Mouse (Mus musculus): ENCODE results near the gene Coq8b. TPM values are rescaled to one million over a fixed set of nuclear protein-coding genes. Genes with fewer than 3 reads are reported as not detected.

Coq8b gene
- polyA plus RNA-seq, 1 experiment from 2014 or later = 20.8 TPM

DNA sequence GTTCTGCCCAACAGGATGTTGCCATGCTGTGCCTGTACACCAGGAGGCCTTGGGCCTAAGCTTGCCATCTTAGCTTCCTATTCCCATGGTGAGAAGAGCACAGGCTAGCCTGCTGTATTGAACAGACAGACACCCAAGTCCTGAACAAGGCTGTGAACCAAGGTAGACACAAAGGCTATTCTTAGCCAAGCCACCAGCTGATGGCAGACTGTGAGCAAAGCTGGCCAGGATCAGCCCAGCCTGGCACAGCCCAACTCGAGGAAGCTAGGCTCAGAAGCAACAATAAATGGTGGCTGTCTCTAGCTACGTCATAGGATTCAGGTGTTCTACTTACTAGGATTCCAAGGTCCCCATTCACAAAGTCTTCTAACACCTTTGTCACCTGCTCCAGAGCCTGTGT, 20.2 kb upstream of the Coq8b start:
- H3K4me2 ChIP-seq (ENCODE audit: low read length) = no peak overlapping the region
- ATAC-seq (replicated peaks; ENCODE audit: low FRiP score, low read depth) (no peak), DNase-seq (ENCODE audit: low spot score) (no peak)
- no peaks in the 10 kb centered on the region for H3K27me3 ChIP-seq (ENCODE audit: insufficient read depth, low read length)
- 82% methylated on average over 2 of the region's 2 CpGs for WGBS
- no peak for TF ChIP-seq CTCF (IDR thresholded peaks at IDR 0.05; ENCODE audit: low read depth)
- H3K9me3 ChIP-seq (replicated peaks; ENCODE audit: low read length) = no peaks in the 10 kb centered on the region
- no peak overlapping the region for H3K9ac ChIP-seq (ENCODE audit: low read depth, low read length)
- no peaks in the 10 kb centered on the region for H3K4me1 ChIP-seq (replicated peaks; ENCODE audit: insufficient read depth, low read length)
- no peak overlapping the region for H3K4me3 ChIP-seq (replicated peaks; ENCODE audit: low read depth, low read length)
- H3K36me3 ChIP-seq (ENCODE audit: insufficient read depth, low read length) = peaks cover 60% of the 10 kb centered on the region
- no peak overlapping the region for H3K27ac ChIP-seq

- Histone ChIP-seq H3K4me3 (replicated peaks; ENCODE audit: low read depth, low read length) (no peak overlapping the region), H3K27me3 (ENCODE audit: insufficient read depth, low read length) (no peaks in the 10 kb centered on the region), H3K27ac (no peak overlapping the region), H3K9ac (ENCODE audit: low read depth, low read length) (no peak overlapping the region), H3K36me3 (ENCODE audit: insufficient read depth, low read length) (peaks cover 24% of the 10 kb centered on the region; the same call in 1 of the 2 replicates), H3K4me2 (ENCODE audit: low read length) (no peak overlapping the region), H3K9me3 (replicated peaks; ENCODE audit: low read length) (no peaks in the 10 kb centered on the region), H3K4me1 (replicated peaks; ENCODE audit: insufficient read depth, low read length) (0 out of 2 replicates have a peak, but pooled peaks cover 1% of the 10 kb centered on the region)
- ATAC-seq (replicated peaks; ENCODE audit: low FRiP score, low read depth) (no peak), DNase-seq (ENCODE audit: low spot score) (no peak)
- WGBS = 71% methylated on average over 7 of the region's 7 CpGs
- TF ChIP-seq CTCF (IDR thresholded peaks at IDR 0.05; ENCODE audit: low read depth) = no peak
These were observed 14.2 kb upstream of the Coq8b start for GRCm38 (mm10) chr7:27218586-27218985.

DNA sequence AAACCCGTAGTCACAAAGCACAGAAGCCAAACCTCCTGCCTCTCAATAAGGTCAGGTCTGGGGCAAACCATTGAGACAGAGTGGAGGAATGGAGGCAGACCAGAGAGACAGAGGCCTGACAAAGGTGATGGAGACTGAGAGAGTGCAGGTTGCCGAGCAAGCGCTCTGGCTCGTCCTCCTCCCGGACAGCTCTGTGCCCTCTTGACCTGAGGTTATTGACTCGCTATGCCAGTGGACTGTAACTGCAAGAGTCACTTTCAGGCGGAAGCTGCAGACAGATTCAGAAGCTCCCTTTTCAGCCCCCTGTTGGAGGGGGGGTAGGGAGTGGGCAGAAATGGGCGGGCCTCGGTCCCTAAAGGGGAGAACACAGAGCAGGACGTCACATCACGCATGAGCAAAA, 12.9 kb upstream of the Coq8b start:
- Histone ChIP-seq H3K9ac (ENCODE audit: low read depth, low read length) (no peak overlapping the region), H3K4me2 (ENCODE audit: low read length) (no peak overlapping the region), H3K9me3 (replicated peaks; ENCODE audit: low read length) (no peaks in the 10 kb centered on the region), H3K4me3 (replicated peaks; ENCODE audit: low read depth, low read length) (no peak overlapping the region), H3K4me1 (replicated peaks; ENCODE audit: insufficient read depth, low read length) (peaks cover 4% of the 10 kb centered on the region; the same call in 1 of the 2 replicates), H3K27me3 (ENCODE audit: insufficient read depth, low read length) (no peaks in the 10 kb centered on the region), H3K36me3 (ENCODE audit: insufficient read depth, low read length) (peaks cover 14% of the 10 kb centered on the region; the same call in 1 of the 2 replicates), H3K27ac (no peak overlapping the region)
- TF ChIP-seq CTCF (IDR thresholded peaks at IDR 0.05; ENCODE audit: low read depth) = no peak
- ATAC-seq (replicated peaks; ENCODE audit: low FRiP score, low read depth) (no peak), DNase-seq (ENCODE audit: low spot score) (no peak)
- 62% methylated on average over 11 of the region's 11 CpGs for WGBS

DNA sequence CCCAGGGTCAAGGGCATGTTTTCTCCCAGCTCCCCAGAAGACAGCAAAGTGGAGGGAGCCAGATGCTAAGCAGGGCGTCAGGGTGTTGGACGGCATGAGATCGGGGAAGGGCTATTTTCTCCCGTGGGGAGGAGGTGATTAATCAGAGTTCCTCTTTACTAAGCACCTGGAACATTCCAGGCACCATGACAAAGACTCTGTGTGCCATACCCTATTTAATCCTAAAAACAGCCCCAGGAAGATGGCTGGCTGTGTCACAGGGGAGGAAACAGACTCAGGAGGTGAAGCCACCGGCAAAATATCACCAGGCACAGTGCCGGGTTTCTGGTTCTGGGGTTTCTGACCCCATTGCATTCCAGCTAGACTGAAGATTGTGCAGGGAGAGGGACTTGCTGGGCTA, 10.9 kb upstream of the Coq8b start:
- Histone ChIP-seq H3K36me3 (ENCODE audit: insufficient read depth, low read length) (peaks cover 4% of the 10 kb centered on the region; the same call in 1 of the 2 replicates), H3K9me3 (replicated peaks; ENCODE audit: low read length) (no peaks in the 10 kb centered on the region), H3K9ac (ENCODE audit: low read depth, low read length) (no peak overlapping the region), H3K4me1 (replicated peaks; ENCODE audit: insufficient read depth, low read length) (peaks cover 15% of the 10 kb centered on the region), H3K27me3 (ENCODE audit: insufficient read depth, low read length) (no peaks in the 10 kb centered on the region), H3K4me3 (replicated peaks; ENCODE audit: low read depth, low read length) (no peak overlapping the region), H3K27ac (no peak overlapping the region), H3K4me2 (ENCODE audit: low read length) (no peak overlapping the region)
- DNase-seq (ENCODE audit: low spot score) (no peak), ATAC-seq (replicated peaks; ENCODE audit: low FRiP score, low read depth) (no peak)
- TF ChIP-seq CTCF (IDR thresholded peaks at IDR 0.05; ENCODE audit: low read depth) = no peak
- 54% methylated on average over 6 of the region's 6 CpGs for WGBS

DNA sequence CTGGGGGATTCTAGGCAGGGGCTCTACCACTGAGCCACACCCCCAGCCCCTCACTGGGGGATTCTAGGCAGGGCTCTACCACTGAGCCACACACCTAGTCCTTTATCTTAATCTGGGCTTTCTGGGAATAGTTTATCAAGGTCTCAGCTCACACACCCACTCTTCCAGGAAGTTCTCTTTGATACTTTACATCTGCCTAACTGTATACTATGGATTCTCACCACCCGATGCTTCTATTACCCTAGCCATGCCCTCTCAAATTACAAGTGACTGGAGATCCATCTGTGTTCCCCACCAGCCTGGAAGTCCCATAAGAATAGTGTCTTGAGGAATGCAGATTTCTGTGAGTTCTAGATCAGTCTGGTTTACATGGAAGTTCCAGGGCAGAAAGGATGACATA, 10.3 kb upstream of the Coq8b start:
- no peak for DNase-seq (ENCODE audit: low spot score)
- no peaks in the 10 kb centered on the region for H3K9me3 ChIP-seq (replicated peaks; ENCODE audit: low read length)
- H3K27me3 ChIP-seq (ENCODE audit: insufficient read depth, low read length) = no peaks in the 10 kb centered on the region
- no peak overlapping the region for H3K4me3 ChIP-seq (replicated peaks; ENCODE audit: low read depth, low read length)
- H3K36me3 ChIP-seq (ENCODE audit: insufficient read depth, low read length) = no peaks in the 10 kb centered on the region
- 54% methylated on average over 1 of the region's 1 CpGs for WGBS
- H3K9ac ChIP-seq (ENCODE audit: low read depth, low read length) = no peak overlapping the region
- no peak overlapping the region for H3K4me2 ChIP-seq (ENCODE audit: low read length)
- H3K27ac ChIP-seq = no peak overlapping the region
- no peak for ATAC-seq (replicated peaks; ENCODE audit: low FRiP score, low read depth)
- H3K4me1 ChIP-seq (replicated peaks; ENCODE audit: insufficient read depth, low read length) = peaks cover 21% of the 10 kb centered on the region
- no peak for TF ChIP-seq CTCF (IDR thresholded peaks at IDR 0.05; ENCODE audit: low read depth)

- H3K4me1 ChIP-seq (replicated peaks; ENCODE audit: insufficient read depth, low read length) = peaks cover 26% of the 10 kb centered on the region
- no peaks in the 10 kb centered on the region for H3K9me3 ChIP-seq (replicated peaks; ENCODE audit: low read length)
- H3K27me3 ChIP-seq (ENCODE audit: insufficient read depth, low read length) = no peaks in the 10 kb centered on the region
- H3K4me2 ChIP-seq (ENCODE audit: low read length) = peak overlapping the region; percentile 23; the same call in 1 of the 2 replicates
- DNase-seq (ENCODE audit: low spot score) (no peak), ATAC-seq (replicated peaks; ENCODE audit: low FRiP score, low read depth) (no peak)
- 50% methylated on average over 11 of the region's 11 CpGs for WGBS
- H3K4me3 ChIP-seq (replicated peaks; ENCODE audit: low read depth, low read length) = no peak overlapping the region
- H3K36me3 ChIP-seq (ENCODE audit: insufficient read depth, low read length) = no peaks in the 10 kb centered on the region
- no peak overlapping the region for H3K9ac ChIP-seq (ENCODE audit: low read depth, low read length)
- H3K27ac ChIP-seq = no peak overlapping the region
- no peak for TF ChIP-seq CTCF (IDR thresholded peaks at IDR 0.05; ENCODE audit: low read depth)
These were observed 7.8 kb upstream of the Coq8b start for GRCm38 (mm10) chr7:27224877-27225575.

Measured in kidney, postnatal 0 days (tissue).